Mouse (Mus musculus) myocyte (in vitro differentiated cells): Measurements from ENCODE around the gene Zscan2.

Experiments used
- CEBPB ChIP-seq: IDR thresholded peaks from 2 replicates; pipeline ENCODE4 v1.6.1; 2011; ENCODE audit warnings: mild to moderate bottlenecking, moderate library complexity; ENCODE audit not compliant: poor library complexity, insufficient read depth, severe bottlenecking
- E2F4 ChIP-seq: IDR thresholded peaks from one replicate; pipeline ENCODE4 v1.6.1; 2011; ENCODE audit warnings: mild to moderate bottlenecking, control low read depth, moderate library complexity; ENCODE audit not compliant: insufficient read depth
- MAX ChIP-seq: IDR thresholded peaks from one replicate; pipeline ENCODE4 v1.6.1; 2011; ENCODE audit warnings: low read depth, mild to moderate bottlenecking, control low read depth
- MYOD1 ChIP-seq, 3 experiments: IDR thresholded peaks; one replicate each; pipeline ENCODE4 v1.6.1; 2011; ENCODE audit warnings: control low read depth in 2 of 3, low read depth in 2 of 3, mild to moderate bottlenecking in 2 of 3, moderate library complexity in 1 of 3; ENCODE audit not compliant: insufficient read length in 2 of 3, control insufficient read depth in 1 of 3
- MYOG ChIP-seq, 3 experiments: IDR thresholded peaks; one replicate each; pipeline ENCODE4 v1.6.1; 2011; ENCODE audit warnings: control low read depth in 2 of 3, low read depth in 2 of 3, mild to moderate bottlenecking in 2 of 3; ENCODE audit not compliant: insufficient read length in 2 of 3, control insufficient read depth in 1 of 3, insufficient read depth in 1 of 3
- POLR2A ChIP-seq: IDR thresholded peaks from one replicate; pipeline ENCODE4 v1.6.1; 2011; ENCODE audit warnings: low read depth, mild to moderate bottlenecking, control low read depth, moderate library complexity; ENCODE audit not compliant: insufficient read length
- POLR2AphosphoS2 ChIP-seq: IDR thresholded peaks from one replicate; pipeline ENCODE4 v1.6.1; 2011; ENCODE audit warnings: low read depth, control low read depth; ENCODE audit not compliant: insufficient read length
- REST ChIP-seq: IDR thresholded peaks from one replicate; pipeline ENCODE4 v1.6.1; 2011; ENCODE audit warnings: mild to moderate bottlenecking, control low read depth, moderate library complexity; ENCODE audit not compliant: insufficient read depth, insufficient read length
- SRF ChIP-seq: IDR thresholded peaks from one replicate; pipeline ENCODE4 v1.6.1; 2011; ENCODE audit warnings: low read depth; ENCODE audit not compliant: control insufficient read depth, insufficient read length
- TCF12 ChIP-seq: IDR thresholded peaks from one replicate; pipeline ENCODE4 v1.6.1; 2011; ENCODE audit warnings: mild to moderate bottlenecking, control low read depth; ENCODE audit not compliant: poor library complexity, insufficient read depth, severe bottlenecking
- TCF3 ChIP-seq: IDR thresholded peaks from one replicate; pipeline ENCODE4 v1.6.1; 2011; ENCODE audit warnings: low read depth, control low read depth; ENCODE audit not compliant: insufficient read length
- USF1 ChIP-seq: IDR thresholded peaks from one replicate; pipeline ENCODE4 v1.6.1; 2011; ENCODE audit warnings: low read depth, mild to moderate bottlenecking, control low read depth, moderate library complexity

GRCm38 (mm10) chr7:80860729-80861274 is at the start of gene Zscan2:
- peak; percentile 50 for TF ChIP-seq POLR2A
- TF ChIP-seq MYOG (IDR thresholded peaks at IDR 0.05; ENCODE audit: control insufficient read depth in 1 of 3, insufficient read depth in 1 of 3, insufficient read length in 2 of 3, low read depth in 2 of 3): no peak
- no peak for TF ChIP-seq TCF12
- TF ChIP-seq USF1: no peak
- TF ChIP-seq MAX: no peak
- no peak for TF ChIP-seq MYOD1 (IDR thresholded peaks at IDR 0.05; ENCODE audit: control insufficient read depth in 1 of 3, insufficient read length in 2 of 3, low read depth in 2 of 3)
- no peak for TF ChIP-seq E2F4
- TF ChIP-seq TCF3: no peak
- TF ChIP-seq POLR2AphosphoS2: peak; percentile 76
- TF ChIP-seq CEBPB: no peak
- TF ChIP-seq REST: no peak
- no peak for TF ChIP-seq SRF
